Mouse (Mus musculus) midbrain, embryonic 14.5 days (tissue): ENCODE results near the gene Gm45902. TPM values are rescaled to one million over a fixed set of nuclear protein-coding genes. Genes with fewer than 3 reads are reported as not detected.

Experiments used
- ATAC-seq: fragments of 200-750 bp; cut with Nextera tagmentation; 2 replicates; pipeline ENCODE4 v1.8.0; 2017; ENCODE audit warnings: moderate number of reproducible peaks, moderate library complexity; ENCODE audit not compliant: low FRiP score, low TSS enrichment
- DNase-seq: peaks from one replicate; pipeline ENCODE4 v3.0.0-alpha.2; 2015
- H3K27ac ChIP-seq: fragments of 300-500 bp; sonication (generic); replicated peaks from 2 replicates; pipeline ENCODE4 v1.5.1; 2014; ENCODE audit warnings: mild to moderate bottlenecking, low read depth, low read length, moderate library complexity
- H3K27me3 ChIP-seq: fragments of 300-500 bp; sonication (generic); 2 replicates; pipeline ENCODE4 v1.6.1; 2014; ENCODE audit warnings: low read length, control low read depth, mixed read lengths; ENCODE audit not compliant: control insufficient read depth, insufficient read depth
- H3K36me3 ChIP-seq: fragments of 300-500 bp; sonication (generic); 2 replicates; pipeline ENCODE4 v1.6.1; 2014; ENCODE audit warnings: low read length, control low read depth; ENCODE audit not compliant: control insufficient read depth, insufficient read depth
- H3K4me1 ChIP-seq: fragments of 300-500 bp; sonication (generic); 2 replicates; pipeline ENCODE4 v1.6.1; 2014; ENCODE audit warnings: mild to moderate bottlenecking, antibody characterized with exemption, low read length, control low read depth; ENCODE audit not compliant: control insufficient read depth, insufficient read depth
- H3K4me2 ChIP-seq: fragments of 300-500 bp; sonication (generic); 2 replicates; pipeline ENCODE4 v1.6.1; 2014; ENCODE audit warnings: mild to moderate bottlenecking, low read length, moderate library complexity
- H3K4me3 ChIP-seq: fragments of 300-500 bp; sonication (generic); replicated peaks from 2 replicates; pipeline ENCODE4 v1.5.1; 2014; ENCODE audit warnings: low read depth, low read length
- H3K9ac ChIP-seq: fragments of 300-500 bp; sonication (generic); replicated peaks from 2 replicates; pipeline ENCODE4 v1.6.1; 2014; ENCODE audit warnings: mild to moderate bottlenecking, low read length, moderate library complexity
- H3K9me3 ChIP-seq: fragments of 300-500 bp; sonication (generic); 2 replicates; pipeline ENCODE4 v1.6.1; 2016; ENCODE audit warnings: low read length, control low read depth, mixed read lengths; ENCODE audit not compliant: control insufficient read depth
- WGBS: fragments of 180-500 bp; shearing (Covaris S2); extraction: QIAGEN DNeasy Blood & Tissue Kit; methylation state at CpG from one replicate; pipeline ENCODE4 v1.1.7; 2014; 5-methylcytosine and 5-hydroxymethylcytosine counted together
- polyA plus RNA-seq: library from polyadenylated mRNA; unstranded; fragments of >200 nt; fragmentation: Nextera tagmentation; extraction: Ambion mirVana; gene quantifications from 2 replicates; pipeline ENCODE4 v1.2.1, GENCODE M21; 2014

The Gm45902 gene
- polyA plus RNA-seq = 6.5 and 8.5 TPM in 2 replicates

DNA sequence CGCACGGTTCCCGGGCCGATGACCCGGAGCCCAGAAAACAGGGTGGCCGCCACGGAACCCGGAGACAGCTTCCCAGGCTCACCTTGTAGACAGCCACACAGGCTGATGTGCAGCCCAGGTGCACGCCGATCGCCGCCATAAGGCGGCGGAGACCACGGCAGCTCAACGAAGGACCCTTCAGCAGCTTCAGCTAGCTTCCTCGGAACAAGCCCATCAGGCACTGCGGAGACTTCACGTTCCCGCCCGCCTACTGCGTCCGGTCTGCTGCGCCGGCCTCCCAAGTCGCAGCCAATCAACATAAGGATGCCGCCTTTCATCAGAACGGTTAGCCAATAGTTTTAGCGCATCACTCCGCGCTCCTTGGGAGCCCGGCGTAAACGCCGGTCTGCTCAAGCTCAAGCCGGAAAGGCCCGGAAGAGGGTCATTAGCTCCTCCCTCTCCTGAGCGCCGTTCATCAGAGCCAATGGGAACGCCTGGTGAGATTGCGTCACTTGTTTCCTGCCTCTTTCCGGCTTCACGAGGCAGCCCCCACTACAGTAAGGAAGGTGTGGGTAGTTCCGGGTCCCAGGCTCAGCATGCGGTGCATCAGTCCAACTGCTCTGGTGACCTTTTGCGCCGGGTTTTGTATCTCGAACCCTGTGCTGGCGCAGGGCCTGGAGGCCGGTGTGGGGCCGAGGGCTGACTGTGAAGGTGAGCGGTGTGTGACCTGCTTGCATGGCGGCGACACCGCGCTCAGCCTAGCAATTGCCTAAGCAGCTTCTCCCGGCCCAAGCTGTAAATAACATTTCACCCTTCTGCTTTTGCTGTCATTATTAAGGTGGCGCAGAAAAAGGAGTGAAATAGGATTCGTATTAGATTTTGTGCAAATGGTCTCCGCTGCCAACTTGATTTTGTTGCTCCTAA is at the start of gene Gm45902, which contains the start of the genes Hspa14 and Cdnf:
TSS of gene Gm45902 (minus strand) at position 239 of the 903 bp plus-strand sequence.
TSS of gene Hspa14 (minus strand) at position 263 of the 903 bp plus-strand sequence.
TSS of gene Cdnf (plus strand) at position 479 of the 903 bp plus-strand sequence.
- WGBS = under 1% methylated on average over 60 of the region's 60 CpGs
- Histone ChIP-seq H3K9me3 (no peaks in the 10 kb centered on the region), H3K36me3 (peaks cover 25% of the 10 kb centered on the region), H3K4me1 (peaks cover 12% of the 10 kb centered on the region), H3K27ac (peak within 1 kb of the TSS; percentile 84), H3K4me3 (peak within 1 kb of the TSS; percentile 76), H3K27me3 (no peaks in the 10 kb centered on the region), H3K4me2 (peak within 1 kb of the TSS; percentile 96), H3K9ac (peak within 1 kb of the TSS; percentile 82)
- peak; percentile 100 for ATAC-seq
- peak; percentile 99 for DNase-seq

DNA sequence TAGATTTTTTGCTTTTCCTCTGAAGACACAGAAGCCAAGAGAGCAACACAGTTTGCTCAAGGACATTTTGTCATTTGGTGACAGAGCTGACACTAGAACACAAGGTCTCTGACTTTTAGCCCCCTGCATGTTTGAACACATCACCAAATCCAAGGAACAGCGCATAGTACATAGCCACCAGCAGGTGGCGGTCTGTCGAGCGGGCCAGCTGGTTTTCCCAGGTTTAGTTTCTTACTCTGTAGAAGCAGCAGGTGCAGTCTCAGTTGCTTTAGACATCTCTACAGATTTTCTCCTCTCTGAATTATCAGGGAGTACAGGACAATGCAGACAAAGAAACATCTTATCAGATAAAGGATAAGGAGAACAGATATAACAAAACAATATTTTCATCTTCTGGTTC is 34.0 kb upstream of the Gm45902 start:
- H3K9ac ChIP-seq = no peak overlapping the region
- H3K36me3 ChIP-seq = no peaks in the 10 kb centered on the region
- H3K27me3 ChIP-seq = no peaks in the 10 kb centered on the region
- WGBS = 1% methylated on average over 4 of the region's 4 CpGs
- no peaks in the 10 kb centered on the region for H3K9me3 ChIP-seq
- no peak overlapping the region for H3K27ac ChIP-seq
- DNase-seq (peak; percentile 87), ATAC-seq (no peak)
- no peak overlapping the region for H3K4me2 ChIP-seq
- no peaks in the 10 kb centered on the region for H3K4me1 ChIP-seq
- no peak overlapping the region for H3K4me3 ChIP-seq

DNA sequence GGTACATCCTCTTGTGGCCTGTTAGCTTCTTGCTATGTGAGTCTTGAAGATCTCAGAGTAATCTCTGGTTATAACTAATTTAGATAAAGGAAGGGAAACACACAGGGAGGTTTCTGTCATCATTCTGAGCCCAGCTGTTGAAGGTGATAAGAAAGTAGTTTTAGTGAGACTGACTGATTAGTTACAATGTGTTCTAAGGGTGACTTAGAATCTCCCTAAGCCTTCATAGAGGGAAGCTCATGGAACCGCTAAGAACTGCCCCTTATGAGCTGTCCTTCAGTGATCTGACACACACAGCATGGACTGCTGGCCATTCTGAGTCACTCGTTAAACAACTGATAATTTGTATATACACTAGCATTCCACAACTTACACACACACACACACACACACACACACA is 33.5 kb upstream of the Gm45902 start:
- no peak for ATAC-seq
- Histone ChIP-seq H3K9me3 (no peaks in the 10 kb centered on the region), H3K27ac (no peak overlapping the region), H3K4me2 (no peak overlapping the region), H3K36me3 (no peaks in the 10 kb centered on the region), H3K4me3 (no peak overlapping the region), H3K9ac (no peak overlapping the region), H3K27me3 (no peaks in the 10 kb centered on the region), H3K4me1 (no peaks in the 10 kb centered on the region)
- 74% methylated on average over 2 of the region's 2 CpGs for WGBS
- DNase-seq = no peak

DNA sequence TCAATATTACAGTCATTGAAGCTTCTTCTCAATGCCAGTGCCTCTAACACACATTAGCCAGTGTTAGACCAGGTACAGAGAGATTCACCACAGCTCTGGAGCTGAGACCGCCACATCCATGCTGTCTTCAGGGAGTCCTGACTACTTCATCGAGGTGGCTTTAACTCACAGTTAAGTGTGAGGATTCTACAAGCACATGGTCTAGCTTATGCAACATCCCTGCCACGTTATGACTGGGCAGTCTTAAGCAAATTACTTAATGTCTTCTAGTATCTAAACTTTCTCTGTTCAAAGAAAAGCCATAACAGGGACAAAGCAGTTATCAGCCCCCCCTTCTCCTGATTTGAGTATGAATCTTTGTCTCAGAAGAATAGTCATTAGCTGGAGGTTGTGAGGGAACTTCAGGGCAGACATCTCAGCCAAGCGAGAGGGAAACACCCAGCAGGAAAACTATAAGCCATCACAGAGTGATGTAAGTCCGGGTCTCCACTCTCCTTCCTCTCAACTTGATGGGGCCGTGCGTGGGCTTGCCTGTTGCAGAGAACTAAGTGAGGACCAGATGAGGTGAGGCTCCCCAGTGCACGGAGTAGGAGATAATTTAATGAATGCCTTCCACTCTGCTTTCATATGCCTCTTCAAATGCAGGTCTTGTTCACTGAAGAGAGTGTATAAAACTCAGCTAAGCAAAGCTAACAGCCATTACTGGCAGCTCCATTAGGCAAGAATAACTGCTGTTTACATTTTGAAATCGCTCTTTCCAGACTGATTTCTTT is 28.9 kb upstream of the Gm45902 start:
- H3K4me2 ChIP-seq = no peak overlapping the region
- H3K27me3 ChIP-seq = no peaks in the 10 kb centered on the region
- no peak overlapping the region for H3K27ac ChIP-seq
- DNase-seq = no peak
- H3K4me3 ChIP-seq = no peak overlapping the region
- H3K9ac ChIP-seq = no peak overlapping the region
- H3K9me3 ChIP-seq = no peaks in the 10 kb centered on the region
- no peak for ATAC-seq
- no peaks in the 10 kb centered on the region for H3K36me3 ChIP-seq
- H3K4me1 ChIP-seq = no peaks in the 10 kb centered on the region
- 72% methylated on average over 9 of the region's 9 CpGs for WGBS

DNA sequence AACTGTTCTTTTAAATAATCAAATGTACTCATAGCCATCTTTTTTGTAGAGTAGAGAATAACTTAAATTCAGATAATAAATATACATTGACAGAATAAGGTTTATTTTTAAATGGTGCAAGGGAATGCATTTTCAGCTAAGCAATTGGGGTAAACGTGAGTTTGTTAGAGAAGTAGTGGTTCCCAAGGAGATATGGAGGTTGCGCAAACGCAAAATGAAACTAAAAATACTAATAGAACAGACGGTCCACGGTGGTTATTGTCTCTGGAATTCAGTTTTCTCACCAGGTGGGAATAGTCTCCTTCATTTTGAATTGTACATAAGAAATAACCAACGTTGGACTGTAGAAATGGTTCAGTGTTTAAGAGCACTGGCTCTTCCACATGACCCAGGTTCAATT is 13.7 kb upstream of the Gm45902 start:
- Histone ChIP-seq H3K4me2 (no peak overlapping the region), H3K4me3 (no peak overlapping the region), H3K9ac (no peak overlapping the region), H3K9me3 (no peaks in the 10 kb centered on the region), H3K27me3 (no peaks in the 10 kb centered on the region), H3K4me1 (no peaks in the 10 kb centered on the region), H3K27ac (no peak overlapping the region), H3K36me3 (no peaks in the 10 kb centered on the region)
- ATAC-seq = no peak
- WGBS = 79% methylated on average over 6 of the region's 6 CpGs
- no peak for DNase-seq

DNA sequence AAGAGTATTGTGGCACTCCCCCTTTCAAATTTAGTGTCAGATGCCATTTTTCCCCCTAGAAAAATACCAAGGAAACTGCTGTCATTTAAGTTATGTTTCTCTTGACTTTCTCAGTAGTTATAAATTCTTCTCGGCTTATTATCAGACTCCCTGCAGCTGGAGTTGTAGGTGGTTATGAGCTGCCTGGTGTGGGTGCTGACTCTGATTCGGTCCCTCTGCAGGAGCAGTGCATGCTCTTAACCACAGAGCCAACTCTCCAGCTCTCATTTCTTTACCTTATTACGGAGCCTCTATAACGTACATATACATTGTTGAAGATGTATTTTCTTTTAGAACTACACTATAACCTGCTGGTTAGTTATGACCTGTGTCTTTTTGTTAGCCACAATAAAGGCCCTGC is 10.0 kb upstream of the Gm45902 start:
- no peak for DNase-seq
- 91% methylated on average over 4 of the region's 4 CpGs for WGBS
- no peak overlapping the region for H3K27ac ChIP-seq

DNA sequence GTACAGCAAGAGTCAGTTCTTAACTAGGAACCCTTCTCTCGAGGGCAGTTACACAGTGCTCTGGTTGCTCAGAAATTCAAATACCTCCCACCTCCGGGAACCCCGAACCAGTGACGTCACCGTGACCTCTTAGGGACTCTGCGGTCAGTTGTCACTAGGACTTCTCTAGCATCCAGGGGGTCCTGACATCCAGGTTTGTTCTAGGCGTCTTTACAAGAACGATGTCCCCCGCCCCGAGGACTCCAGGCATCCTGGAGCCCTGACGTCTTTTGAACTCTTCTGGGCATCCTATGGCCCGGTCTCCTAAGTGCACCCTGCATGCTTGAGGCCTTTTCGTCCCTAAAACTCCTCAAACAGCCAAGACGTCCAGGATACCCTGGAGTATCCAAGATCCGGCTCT is 514 bp downstream of the Gm45902 start:
- under 1% methylated on average over 15 of the region's 15 CpGs for WGBS
- peaks cover 12% of the 10 kb centered on the region for H3K4me1 ChIP-seq
- H3K4me2 ChIP-seq = peak overlapping the region; percentile 96
- H3K9ac ChIP-seq = peak overlapping the region; percentile 82
- ATAC-seq (no peak), DNase-seq (peak; percentile 51)
- peak overlapping the region; percentile 76 for H3K4me3 ChIP-seq
- H3K27ac ChIP-seq = peak overlapping the region; percentile 83
- H3K9me3 ChIP-seq = no peaks in the 10 kb centered on the region
- H3K36me3 ChIP-seq = peaks cover 29% of the 10 kb centered on the region
- H3K27me3 ChIP-seq = no peaks in the 10 kb centered on the region

More for the DNA sequence above, 10.0 kb upstream of the Gm45902 start:
- Histone ChIP-seq H3K27me3 (no peaks in the 10 kb centered on the region), H3K4me2 (no peak overlapping the region), H3K9ac (no peak overlapping the region), H3K4me3 (no peak overlapping the region), H3K9me3 (no peaks in the 10 kb centered on the region), H3K36me3 (no peaks in the 10 kb centered on the region), H3K4me1 (no peaks in the 10 kb centered on the region)
- ATAC-seq = no peak

DNA sequence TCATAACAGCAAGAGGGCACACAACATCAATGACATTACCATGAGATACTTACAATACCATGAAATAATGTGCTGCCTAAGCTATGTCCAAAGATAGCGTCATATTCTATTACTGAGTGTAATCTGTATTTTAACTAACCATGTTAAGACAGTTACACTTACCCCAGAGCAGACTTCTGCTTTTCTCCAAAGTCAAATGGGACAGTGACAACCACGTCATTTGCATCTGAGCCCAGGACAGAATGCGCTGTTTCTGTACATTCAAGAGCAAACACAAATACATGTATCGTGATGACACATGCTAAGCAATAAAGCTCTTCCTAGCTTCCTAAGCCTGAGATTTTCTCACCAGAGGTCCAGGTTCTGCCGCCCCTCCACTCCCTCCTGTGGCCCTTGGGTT is 11.7 kb downstream of the Gm45902 start:
- Histone ChIP-seq H3K4me3 (no peak overlapping the region), H3K9me3 (no peaks in the 10 kb centered on the region), H3K4me2 (no peak overlapping the region), H3K27ac (no peak overlapping the region), H3K27me3 (no peaks in the 10 kb centered on the region), H3K36me3 (peaks cover 67% of the 10 kb centered on the region), H3K9ac (no peak overlapping the region), H3K4me1 (no peaks in the 10 kb centered on the region)
- DNase-seq (no peak), ATAC-seq (no peak)
- 96% methylated on average over 5 of the region's 5 CpGs for WGBS
